ENCODE assay signal across 29 mouse cellular contexts in the genomic region with DNA sequence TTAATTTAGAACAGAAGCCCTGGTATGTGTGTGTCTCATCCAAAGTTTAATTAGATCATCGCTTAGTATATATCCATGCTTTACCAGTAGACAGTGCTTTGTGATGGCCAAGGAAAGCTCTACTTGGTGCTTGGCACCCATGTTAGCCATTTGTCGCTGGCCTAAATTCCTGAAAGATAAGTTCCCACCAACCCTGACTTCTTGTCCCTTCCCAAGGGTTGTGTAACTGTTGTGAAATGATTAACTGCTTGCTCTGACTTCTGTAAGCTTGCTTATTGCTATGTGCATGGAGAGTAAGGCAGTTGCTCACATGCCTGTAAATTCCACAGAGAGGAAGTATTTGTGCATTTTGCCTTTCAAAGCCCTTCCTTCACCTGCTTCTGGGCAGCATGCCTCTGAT. TPM values are rescaled to one million over a fixed set of nuclear protein-coding genes. Genes with fewer than 3 reads are reported as not detected.
DNase-seq lines count a peak whose midpoint lies in the region; ATAC-seq and TF ChIP-seq lines count a peak whose summit lies in the region.
"Had no signal": no experiment of that assay in that cellular context is flagged by ENCODE, and none has a peak within 500 bp of the region (broad histone marks: within the 10 kb centered on the region; RNA-seq: fewer than 3 reads in every experiment).

No protein-coding gene starts in this region.

- TF ChIP-seq EP300 in lung, postnatal 0 days (IDR thresholded peaks at IDR 0.05) = no peak

- no peaks in the 10 kb centered on the region for H3K27me3 ChIP-seq in kidney, adult 2 months (replicated peaks; ENCODE audit: control insufficient read depth, insufficient read depth, low read length)
- no peaks in the 10 kb centered on the region for H3K27me3 ChIP-seq in lung, postnatal 0 days (replicated peaks; ENCODE audit: insufficient read depth, low read length)
- H3K27me3 ChIP-seq: embryonic facial prominence, embryonic 13.5 days; forebrain, embryonic 12.5 days; hindbrain, embryonic 15.5 days; midbrain, embryonic 12.5 days had no signal

- DNase-seq in kidney, adult 2 months = peak; percentile 60
- no peak for DNase-seq in kidney, postnatal 4 days
- DNase-seq in lung, postnatal 0 days (ENCODE audit: low spot score) = peak; percentile 61
- no peak for DNase-seq in lung, postnatal 4 days
- peak; percentile 5 for DNase-seq in adipocyte (ENCODE audit: low spot score)
- DNase-seq in cerebellum, adult 18-20 months = no peak
- no peak for DNase-seq in right cerebral cortex, adult 18-20 months
- DNase-seq: cerebellum, adult 11-12 months; cerebellum, postnatal 25 days; heart, postnatal 4 days; right cerebral cortex, postnatal 25 days; spleen, adult 18-20 months had no signal

- H3K9me3 ChIP-seq in lung, postnatal 0 days (ENCODE audit: low read length) = no peaks in the 10 kb centered on the region
- H3K9me3 ChIP-seq: embryonic facial prominence, embryonic 13.5 days; forebrain, embryonic 12.5 days; heart, embryonic 10.5 days; hindbrain, embryonic 15.5 days; midbrain, embryonic 12.5 days had no signal

- WGBS in kidney, adult 2 months = 57% methylated on average over 2 of the region's 2 CpGs
- WGBS in lung, postnatal 0 days = 56% methylated on average over 2 of the region's 2 CpGs

- ATAC-seq in lung, postnatal 0 days = no peak
- ATAC-seq in megakaryocyte, adult 5-6 weeks (ENCODE audit: poor library complexity, severe bottlenecking) = 0 out of 2 replicates have a peak, but pooled peaks have one; percentile 8
- ATAC-seq: activated CD4-positive, CD25-positive, alpha-beta regulatory T cell, adult 4 months had no signal

- H3K4me3 ChIP-seq in kidney, adult 2 months (ENCODE audit: insufficient read depth, low read depth, low read length) = no peak overlapping the region
- H3K4me3 ChIP-seq in lung, postnatal 0 days (ENCODE audit: low read depth, low read length) = no peak overlapping the region
- H3K4me3 ChIP-seq: embryonic facial prominence, embryonic 13.5 days; erythroblast, embryonic 14.5 days; forebrain, embryonic 12.5 days; heart, embryonic 10.5 days; hindbrain, embryonic 15.5 days; midbrain, embryonic 12.5 days had no signal

- H3K9ac ChIP-seq in lung, postnatal 0 days (replicated peaks; ENCODE audit: low read depth) = no peak overlapping the region
- H3K9ac ChIP-seq: embryonic facial prominence, embryonic 13.5 days; forebrain, embryonic 12.5 days; hindbrain, embryonic 15.5 days; liver, embryonic 14.5 days; midbrain, embryonic 12.5 days had no signal

- TF ChIP-seq CTCF in kidney, adult 2 months (conservative IDR thresholded peaks at IDR 0.05; ENCODE audit: insufficient read depth, insufficient read length, low read depth, low read length) = no peak
- TF ChIP-seq CTCF in lung, postnatal 0 days (IDR thresholded peaks at IDR 0.05) = no peak

- 0 out of 2 replicates have a peak overlapping the region, but pooled peaks have one; percentile 63 for H3K27ac ChIP-seq in kidney, adult 2 months (ENCODE audit: insufficient read depth, low read depth, low read length)
- H3K27ac ChIP-seq in lung, postnatal 0 days (ENCODE audit: low read length) = no peak overlapping the region
- H3K27ac ChIP-seq: embryonic facial prominence, embryonic 13.5 days; forebrain, embryonic 12.5 days; heart, embryonic 10.5 days; hindbrain, embryonic 15.5 days; liver, embryonic 14.5 days; macrophage; midbrain, embryonic 12.5 days had no signal

- TF ChIP-seq POLR2A in kidney, adult 2 months (IDR thresholded peaks at IDR 0.05; ENCODE audit: low read depth, low read length) = no peak

- no peaks in the 10 kb centered on the region for H3K36me3 ChIP-seq in kidney, adult 2 months (ENCODE audit: control insufficient read depth, insufficient read depth, low read length)
- no peaks in the 10 kb centered on the region for H3K36me3 ChIP-seq in lung, postnatal 0 days (ENCODE audit: insufficient read depth, low read length)
- H3K36me3 ChIP-seq: embryonic facial prominence, embryonic 13.5 days; forebrain, embryonic 12.5 days; heart, embryonic 10.5 days; hindbrain, embryonic 15.5 days; midbrain, embryonic 12.5 days had no signal

- H3K4me1 ChIP-seq in kidney, adult 2 months (ENCODE audit: control insufficient read depth, insufficient read depth, low read length) = peaks cover 7% of the 10 kb centered on the region; the same call in 1 of the 2 replicates
- H3K4me1 ChIP-seq in lung, postnatal 0 days (ENCODE audit: insufficient read depth, low read depth, low read length) = no peaks in the 10 kb centered on the region

- no peak overlapping the region for H3K4me2 ChIP-seq in lung, postnatal 0 days (replicated peaks; ENCODE audit: low read depth, low read length)
- H3K4me2 ChIP-seq: embryonic facial prominence, embryonic 13.5 days; forebrain, embryonic 12.5 days; hindbrain, embryonic 15.5 days; midbrain, embryonic 12.5 days had no signal

RNA-seq across cellular contexts. Expression of gene Tmem38b, which starts 4.7 kb away (rescaled TPM):
- polyA plus RNA-seq in kidney, adult 2 months (2012; rRNA removed) = 10.8 and 12.5 TPM in 2 replicates
- polyA plus RNA-seq in lung, postnatal 0 days (2015; fragmentation: Nextera tagmentation; extraction: Ambion mirVana) = 20.0 and 21.4 TPM in 2 replicates
- 37.6 and 39.2 TPM in 2 replicates for total RNA-seq in megakaryocyte, adult 5-6 weeks (2015)
- total RNA-seq in megakaryocyte, adult 5-6 weeks (2017) = 15.3 and 18.3 TPM in 2 replicates

RNA-seq across cellular contexts. Expression of gene Tal2, which starts 51.1 kb away (rescaled TPM):
- polyA plus RNA-seq in kidney, adult 2 months (2012; rRNA removed) = 0.31 and 0.47 TPM in 2 replicates
- polyA plus RNA-seq in lung, postnatal 0 days (2015; fragmentation: Nextera tagmentation; extraction: Ambion mirVana) = 0.07 and 0.13 TPM in 2 replicates
- total RNA-seq in megakaryocyte, adult 5-6 weeks (2015) = 0.07 and 0.39 TPM in 2 replicates
- 0.48 and 0.65 TPM in 2 replicates for total RNA-seq in megakaryocyte, adult 5-6 weeks (2017)
- total RNA-seq: layer of hippocampus, postnatal 14 days; MEL; monocyte, adult 5-6 weeks had no signal
- polyA plus RNA-seq: activated CD4-positive, CD25-positive, alpha-beta regulatory T cell, adult 4 months; erythroblast, embryonic 14.5 days; heart, embryonic 16.5 days; intestine, embryonic 14.5 days; large intestine, adult 2 months; liver, embryonic 14.5 days; thymus, postnatal 0 days had no signal

Comparison
In these comparisons a context has a peak if more than half of its experiments do, and no peak if none do; other contexts are left out.
1. DNase-seq: peak in kidney, adult 2 months (single experiment), lung, postnatal 0 days (single experiment) and adipocyte (single experiment); none in kidney, postnatal 4 days (0 of 2), lung, postnatal 4 days (0 of 2), cerebellum, adult 18-20 months (0 of 2) and right cerebral cortex, adult 18-20 months (single experiment).